Mouse (Mus musculus): ENCODE measurements at regions not wholly inside any gene's neighbourhood (a gene's known extent, or its start where the extent isn't known, plus 50 kb on each side); places are given as distances from the start of the nearest gene placed in this dataset.

GRCm38 (mm10) chr2:169272622-169273021 is 314.9 kb downstream of the Gm11011 start:
- TF ChIP-seq CTCF (IDR thresholded peaks at IDR 0.05; ENCODE audit: extremely low read depth, insufficient read length, insufficient replicate concordance, low read depth, low read length) (no peak), POLR2A (IDR thresholded peaks at IDR 0.05; ENCODE audit: low read depth, low read length) (no peak)

All from small intestine, adult 2 months (tissue).